20 mouse cellular contexts compared by ENCODE assay signal in genomic region chrX:81732506-81732905, GRCm38 (mm10).
"Had no signal": no experiment of that assay in that cellular context is flagged by ENCODE, and none has a peak within 500 bp of the region (broad histone marks: within the 10 kb centered on the region; RNA-seq: fewer than 3 reads in every experiment).

No protein-coding gene starts in this region.

- H3K9me3 ChIP-seq: liver, embryonic 15.5 days; lung, embryonic 15.5 days; megakaryocyte, embryonic 14.5 days; midbrain, embryonic 13.5 days; midbrain, embryonic 15.5 days; neural tube, embryonic 12.5 days had no signal

- ATAC-seq: liver, postnatal 0 days; lung, postnatal 0 days; midbrain, embryonic 13.5 days; midbrain, embryonic 15.5 days had no signal

- H3K9ac ChIP-seq: liver, embryonic 15.5 days; liver, postnatal 0 days; lung, embryonic 15.5 days; midbrain, embryonic 13.5 days; midbrain, embryonic 15.5 days; neural tube, embryonic 12.5 days had no signal

- H3K36me3 ChIP-seq: liver, embryonic 15.5 days; lung, embryonic 15.5 days; midbrain, embryonic 13.5 days; midbrain, embryonic 15.5 days; neural tube, embryonic 12.5 days had no signal

- H3K27me3 ChIP-seq: liver, embryonic 15.5 days; lung, embryonic 15.5 days; megakaryocyte, embryonic 14.5 days; midbrain, embryonic 13.5 days; midbrain, embryonic 15.5 days; neural tube, embryonic 12.5 days had no signal

- H3K4me2 ChIP-seq: liver, embryonic 15.5 days; lung, embryonic 15.5 days; midbrain, embryonic 11.5 days; midbrain, embryonic 13.5 days; midbrain, embryonic 15.5 days; neural tube, embryonic 12.5 days had no signal

- H3K27ac ChIP-seq: liver, embryonic 15.5 days; lung, embryonic 15.5 days; macrophage; midbrain, embryonic 13.5 days; midbrain, embryonic 15.5 days; neural tube, embryonic 12.5 days had no signal

- DNase-seq: liver, postnatal 0 days; lung, adult 2 months; lung, postnatal 14 days; lung, postnatal 36 days; right cerebral cortex, postnatal 14 days; right cerebral cortex, postnatal 4 days; spleen, adult 18-20 months; thymus, adult 18-20 months; thymus, postnatal 14 days; thymus, postnatal 36 days had no signal

- H3K4me3 ChIP-seq: liver, embryonic 15.5 days; lung, embryonic 15.5 days; megakaryocyte, embryonic 14.5 days; midbrain, embryonic 13.5 days; midbrain, embryonic 15.5 days; myocyte; neural tube, embryonic 12.5 days had no signal

- H3K4me1 ChIP-seq: liver, embryonic 15.5 days; lung, embryonic 15.5 days; megakaryocyte, embryonic 14.5 days; midbrain, embryonic 13.5 days; midbrain, embryonic 15.5 days; neural tube, embryonic 12.5 days had no signal
